Mouse (Mus musculus) small intestine, adult 2 months (tissue): ENCODE data around the gene Obscn.

ENCODE experiments used
- CTCF ChIP-seq: fragments of 200-500 bp; IDR thresholded peaks from 2 replicates; pipeline ENCODE4 v1.5.1; 2012; ENCODE audit warnings: low read depth, mild to moderate bottlenecking, control low read depth, inconsistent platforms, low read length, moderate library complexity, mixed read lengths; ENCODE audit not compliant: insufficient replicate concordance, insufficient read length; ENCODE audit errors: extremely low read depth
- POLR2A ChIP-seq: fragments of 200-500 bp; IDR thresholded peaks from 2 replicates; pipeline ENCODE4 v1.6.1; 2012; ENCODE audit warnings: low read depth, mild to moderate bottlenecking, control low read depth, inconsistent platforms, low read length, moderate library complexity

DNA sequence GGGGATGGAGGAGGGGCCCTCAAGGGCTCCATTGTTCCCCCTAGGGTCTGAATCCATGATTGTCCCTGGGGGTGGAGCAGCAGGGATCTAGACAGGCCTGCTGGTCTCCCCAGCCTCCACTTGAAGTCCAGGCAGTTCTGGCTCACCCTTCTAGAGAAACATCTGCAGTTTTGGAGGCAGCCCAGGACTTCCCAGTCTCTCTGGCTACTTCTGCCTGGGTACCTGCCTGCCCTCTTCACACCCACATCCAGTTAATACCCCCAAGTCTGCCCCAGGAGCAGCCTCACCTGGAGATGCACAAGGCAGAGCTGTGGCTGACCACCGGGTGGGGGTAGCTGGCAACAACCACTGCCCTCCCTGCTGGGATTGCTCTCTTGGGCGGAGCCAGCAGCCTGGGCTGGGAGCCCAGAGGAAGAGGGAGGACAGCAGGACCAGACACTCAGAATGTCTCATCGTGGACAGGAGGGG lies 46.7 kb upstream of the Obscn start, which contains the start of gene Gjc2:
- TF ChIP-seq CTCF (no peak), POLR2A (no peak)
